Mouse (Mus musculus) naive thymus-derived CD4-positive, alpha-beta T cell, adult 2 months (primary cell): Measurements from ENCODE around the gene Zfp366.

Experiments used
- DNase-seq: peaks from one replicate; pipeline ENCODE4 v3.0.0-alpha.2; 2011; ENCODE audit warnings: low read depth

Zfp366 gene

GRCm38 (mm10) chr13:99186138-99186853, 1.7 kb downstream of the Zfp366 start:
- no peak for DNase-seq

DNA sequence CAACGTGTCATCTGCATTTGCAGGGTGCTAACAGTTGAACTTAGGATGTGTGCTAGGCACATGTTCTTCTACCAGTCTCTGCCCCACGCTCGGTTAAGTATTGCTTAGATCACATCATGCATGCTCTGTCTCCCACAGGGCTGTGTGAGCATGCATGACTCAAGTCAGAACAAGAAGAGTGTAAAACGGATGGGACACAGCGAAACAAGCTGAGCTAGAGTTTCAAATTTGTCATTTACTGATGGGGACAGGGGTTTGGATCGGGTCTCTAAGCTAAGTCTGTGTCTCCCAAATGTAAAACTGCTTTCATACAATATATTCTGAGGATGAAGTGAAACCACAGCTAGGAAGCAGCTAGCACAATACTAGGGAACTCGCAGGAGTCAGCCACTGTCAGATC, 2.2 kb downstream of the Zfp366 start:
- DNase-seq, result no peak

DNA sequence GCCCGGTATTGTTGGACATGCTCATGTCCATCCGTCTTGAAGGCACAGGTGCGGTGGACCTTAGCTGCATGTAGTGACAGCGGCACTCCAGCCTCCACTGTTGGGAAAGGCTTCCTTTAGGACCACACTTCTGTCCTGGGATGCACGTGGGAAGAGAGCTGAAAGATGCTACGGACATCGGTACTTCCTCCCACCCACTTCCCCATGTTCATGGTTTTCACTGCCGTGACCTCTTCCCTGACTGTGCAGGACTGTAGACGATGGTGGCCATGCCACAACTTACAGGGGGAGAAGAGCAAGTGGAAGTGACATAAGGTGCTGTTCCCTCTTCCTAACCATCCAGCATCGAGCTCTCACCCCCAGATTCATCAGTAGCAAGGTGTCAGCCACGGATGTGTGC, 2.8 kb downstream of the Zfp366 start:
- DNase-seq, result no peak

DNA sequence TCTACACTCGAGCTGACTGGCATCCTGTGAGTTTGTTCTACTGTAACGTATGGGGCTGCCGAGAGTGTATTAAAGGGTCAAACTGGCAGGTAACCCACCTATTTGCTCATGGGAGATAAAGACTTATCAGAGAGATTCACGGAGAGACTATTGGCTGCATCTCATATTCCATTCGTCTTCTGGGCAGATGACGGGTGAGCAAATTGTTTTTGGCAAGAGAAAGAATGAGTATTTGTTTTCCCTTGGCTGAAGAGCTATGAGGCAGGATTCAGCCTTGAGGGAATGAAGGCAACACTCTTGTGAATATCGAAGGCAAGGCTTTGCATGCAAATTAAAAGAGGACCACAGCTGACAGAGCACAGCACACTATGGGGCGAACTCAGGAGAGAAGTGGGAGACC, 4.0 kb downstream of the Zfp366 start:
- DNase-seq, result no peak

DNA sequence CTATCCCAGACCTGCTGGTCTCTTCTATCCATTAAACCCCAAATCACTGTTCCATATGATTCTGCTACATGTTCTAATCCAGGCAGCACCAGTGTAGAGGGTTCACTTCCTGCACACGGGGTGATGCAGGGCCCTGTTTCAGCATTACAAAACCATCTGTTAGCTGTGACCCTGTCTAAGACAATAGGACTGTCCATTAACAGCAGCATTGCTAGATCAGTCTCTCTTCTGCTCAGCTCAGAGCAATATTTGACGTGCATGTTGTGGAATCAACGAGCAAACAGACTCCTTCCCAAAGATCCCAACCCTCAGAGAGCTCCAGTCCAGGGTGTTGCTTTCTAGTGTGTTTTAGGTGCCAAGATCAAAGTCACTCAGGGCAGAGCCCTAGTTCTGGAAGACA, 5.0 kb downstream of the Zfp366 start:
- no peak for DNase-seq

DNA sequence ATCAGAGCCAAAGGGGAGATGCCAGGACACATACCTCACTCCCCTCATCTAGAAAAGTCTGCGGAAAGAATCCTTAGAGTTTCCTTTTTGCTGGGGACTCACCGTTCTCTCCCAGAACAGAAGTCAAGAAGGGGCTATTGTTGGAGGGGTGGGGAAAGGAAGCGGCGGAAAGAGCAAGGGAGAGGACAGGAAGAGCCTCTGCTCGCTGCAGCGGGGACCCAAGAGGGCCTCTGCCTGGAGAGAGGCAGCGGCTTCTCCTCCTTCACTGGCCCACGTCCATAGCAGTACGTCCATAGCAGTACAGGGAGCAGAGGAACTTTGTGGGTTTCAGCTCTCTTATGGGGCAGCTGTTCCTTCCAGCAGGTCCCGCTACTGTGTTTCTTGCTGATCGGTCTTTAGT, 5.8 kb downstream of the Zfp366 start:
- no peak for DNase-seq

DNA sequence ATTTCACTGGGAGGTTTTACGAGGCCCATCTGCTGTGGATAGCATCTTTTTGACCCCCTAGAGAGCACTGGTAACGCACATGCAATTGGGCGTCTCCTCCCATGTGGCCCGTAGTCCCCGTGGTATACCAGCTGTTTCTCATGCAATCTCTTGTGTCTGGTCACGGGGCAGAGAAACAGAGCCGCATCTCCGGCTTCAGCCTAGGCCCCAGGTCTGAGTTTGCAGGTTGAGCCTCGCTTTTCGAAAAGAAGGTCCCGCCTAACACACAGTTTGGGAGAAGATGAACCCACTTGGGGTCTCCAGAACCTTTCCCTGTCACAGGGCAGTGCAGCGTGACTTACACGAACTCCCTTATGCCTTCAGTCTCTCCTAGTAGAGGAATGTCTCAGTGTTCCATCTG, 6.4 kb downstream of the Zfp366 start:
- DNase-seq, result no peak

- DNase-seq, result no peak
Measured at GRCm38 (mm10) chr13:99196314-99196713, 11.7 kb downstream of the Zfp366 start.

- no peak for DNase-seq
Measured at GRCm38 (mm10) chr13:99196865-99197264, 12.2 kb downstream of the Zfp366 start.

GRCm38 (mm10) chr13:99201647-99202574, 17.3 kb downstream of the Zfp366 start:
- no peak for DNase-seq

DNA sequence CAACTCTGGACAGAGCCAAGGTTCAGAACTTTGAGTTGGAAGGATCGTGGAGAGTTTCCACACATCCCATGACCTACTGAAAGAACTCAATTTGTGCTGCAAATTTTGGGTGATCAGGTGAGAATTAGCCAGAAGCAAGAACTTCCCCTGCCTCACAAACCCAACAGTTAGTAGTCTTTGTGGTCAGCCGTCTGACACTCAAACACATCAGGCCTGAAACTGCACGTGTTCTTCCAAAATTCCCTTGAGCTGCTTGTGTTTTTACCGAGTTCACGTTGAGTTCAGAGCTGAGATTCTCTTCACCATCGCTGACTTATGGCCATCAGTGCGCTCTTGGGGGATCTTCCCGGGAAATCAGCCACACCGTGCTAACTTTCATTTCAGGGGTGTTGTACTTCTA, 22.6 kb downstream of the Zfp366 start:
- DNase-seq, result no peak

DNA sequence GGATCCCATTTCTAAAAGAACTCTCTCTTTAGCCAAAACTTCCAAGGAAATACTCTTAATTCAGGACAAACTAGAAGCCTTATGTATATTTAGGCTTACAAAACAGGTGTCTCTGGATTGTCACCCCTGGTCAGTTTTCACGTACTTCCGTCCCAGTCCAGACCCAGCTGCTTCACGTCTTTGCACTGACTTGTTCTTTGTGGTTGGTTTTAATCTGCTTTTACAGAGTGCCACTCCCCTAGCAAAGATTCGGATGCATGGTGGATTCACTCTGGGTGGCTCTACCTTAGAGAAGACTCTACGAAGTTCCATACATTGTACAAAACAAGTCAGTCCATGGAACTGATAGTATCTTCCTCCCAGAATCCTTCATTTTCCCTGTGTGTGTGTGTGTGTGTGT, 25.2 kb downstream of the Zfp366 start:
- DNase-seq, result no peak

DNA sequence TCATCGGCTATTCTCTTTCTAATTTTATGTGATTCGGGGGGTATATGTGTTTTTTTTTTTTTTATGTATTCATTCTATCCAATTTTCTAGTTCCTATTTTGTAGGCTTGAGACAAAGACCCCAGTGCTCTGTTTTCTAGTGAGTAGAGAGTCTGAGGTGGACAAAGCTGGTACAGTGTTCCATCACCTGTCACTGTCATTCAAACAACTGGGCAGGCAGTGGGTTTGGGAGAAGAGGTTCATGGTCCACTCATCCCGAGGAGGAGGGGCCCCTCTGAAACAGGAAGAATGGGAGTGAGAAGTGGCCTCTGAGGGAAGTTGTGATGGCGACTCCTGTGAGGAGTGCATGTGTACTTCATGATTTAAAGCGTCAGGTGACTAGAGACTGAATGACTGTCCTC, 26.2 kb downstream of the Zfp366 start:
- DNase-seq, result no peak

- no peak for DNase-seq
Measured at GRCm38 (mm10) chr13:99212976-99213375, 28.4 kb downstream of the Zfp366 start.

- no peak for DNase-seq
Measured at GRCm38 (mm10) chr13:99216005-99216404, 31.4 kb downstream of the Zfp366 start.

DNA sequence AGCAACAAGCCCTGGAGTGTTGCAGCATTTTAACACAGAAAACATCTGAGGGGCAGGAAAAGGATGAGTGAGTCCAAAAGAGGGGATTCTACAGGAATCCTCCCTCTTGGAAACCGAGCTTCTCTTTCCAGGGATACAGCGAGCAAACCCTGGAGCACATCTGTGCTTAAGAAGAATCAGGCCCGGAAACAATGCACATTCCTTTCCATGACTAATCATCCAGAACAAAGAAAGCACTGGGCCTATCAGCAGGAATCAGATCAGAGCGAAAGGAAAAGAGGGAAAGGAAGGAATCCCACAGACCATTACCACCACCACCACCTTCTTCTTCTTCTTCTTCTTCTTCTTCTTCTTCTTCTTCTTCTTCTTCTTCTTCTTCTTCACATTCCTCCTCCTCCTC, 33.4 kb downstream of the Zfp366 start:
- no peak for DNase-seq

GRCm38 (mm10) chr13:99219586-99219985, 35.0 kb downstream of the Zfp366 start:
- DNase-seq, result no peak

DNA sequence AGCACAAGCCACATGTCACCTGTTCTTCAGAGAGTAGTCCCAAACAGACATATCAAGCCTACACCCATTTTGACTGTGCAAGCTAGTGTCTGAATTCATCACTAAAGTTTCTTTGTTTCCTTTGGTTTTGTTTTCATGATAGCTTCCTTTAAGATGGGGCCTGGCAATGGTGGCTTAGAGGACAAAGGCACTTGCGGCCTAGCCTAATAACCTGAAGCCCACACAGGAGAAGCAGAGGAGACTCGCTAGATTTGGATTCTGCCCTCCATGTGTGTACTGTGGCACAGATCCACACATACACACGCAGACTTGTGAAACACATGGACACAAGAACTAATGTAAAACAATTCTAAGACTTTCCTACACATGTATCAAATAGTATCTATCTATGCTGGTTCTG, 37.4 kb downstream of the Zfp366 start:
- DNase-seq, result no peak

DNA sequence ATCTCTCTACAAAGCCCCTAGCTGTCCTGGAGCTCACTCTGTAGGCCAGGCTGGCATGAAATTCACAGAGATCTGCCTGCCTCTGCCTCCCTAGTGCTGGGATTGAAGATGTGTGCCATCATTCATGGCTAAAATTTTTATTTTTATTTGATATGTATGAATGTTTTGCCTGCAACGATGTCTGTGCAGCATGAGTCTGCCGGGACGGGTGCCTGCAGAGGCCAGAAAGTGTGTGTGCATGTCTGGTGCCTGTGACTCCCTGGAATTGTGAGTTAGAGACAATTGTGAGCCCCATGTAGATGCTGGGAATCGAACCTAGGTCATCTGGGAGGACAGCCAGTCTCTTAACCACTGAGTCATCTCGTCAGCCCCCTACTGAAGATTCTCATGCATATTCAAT, 37.9 kb downstream of the Zfp366 start:
- no peak for DNase-seq

DNA sequence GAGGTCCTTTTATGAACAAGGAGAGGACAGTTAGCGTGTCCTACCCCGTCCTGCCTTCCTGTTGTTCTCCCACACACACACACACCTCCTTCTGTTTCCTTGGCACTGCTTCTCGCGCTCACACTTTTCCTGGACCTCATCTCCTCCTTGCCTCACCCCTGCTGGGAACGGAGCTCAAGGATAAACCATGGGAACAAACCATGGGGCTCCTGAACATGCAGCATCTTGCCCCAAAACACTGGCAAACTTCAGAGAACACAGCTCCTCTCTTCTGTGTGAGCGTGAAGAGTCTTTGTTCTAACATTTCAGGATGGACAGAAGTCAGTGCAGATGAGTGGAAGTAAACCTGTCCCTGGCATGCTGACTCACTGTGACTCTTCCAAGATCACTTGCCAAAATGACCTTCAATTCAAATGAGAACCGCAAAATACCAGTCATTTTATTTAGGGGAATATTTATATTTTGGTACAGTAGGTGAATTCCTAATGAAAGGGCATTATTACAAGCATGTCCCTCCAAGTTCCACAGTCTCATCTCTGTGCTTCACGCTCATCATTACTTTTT, 38.8 kb downstream of the Zfp366 start:
- DNase-seq, result no peak

DNA sequence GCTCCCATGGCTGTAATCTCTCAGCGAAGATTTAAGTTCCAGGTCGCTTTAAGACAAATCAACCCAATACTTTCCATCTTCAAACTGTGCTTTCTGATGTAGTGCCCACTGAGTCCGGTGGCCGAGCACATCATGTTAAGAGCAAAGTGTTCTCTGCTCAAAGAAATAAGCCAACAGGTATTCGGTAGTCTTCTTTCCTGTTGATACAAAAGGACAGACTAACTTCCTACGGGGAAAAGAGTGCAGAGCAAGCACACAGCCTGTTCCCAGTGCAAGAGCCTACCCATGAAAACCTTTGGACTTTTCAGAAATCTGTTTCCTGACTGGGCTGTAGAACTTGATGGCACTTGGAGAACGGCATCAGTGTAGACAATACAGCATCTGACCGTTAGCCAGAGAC, 39.3 kb downstream of the Zfp366 start:
- no peak for DNase-seq

DNA sequence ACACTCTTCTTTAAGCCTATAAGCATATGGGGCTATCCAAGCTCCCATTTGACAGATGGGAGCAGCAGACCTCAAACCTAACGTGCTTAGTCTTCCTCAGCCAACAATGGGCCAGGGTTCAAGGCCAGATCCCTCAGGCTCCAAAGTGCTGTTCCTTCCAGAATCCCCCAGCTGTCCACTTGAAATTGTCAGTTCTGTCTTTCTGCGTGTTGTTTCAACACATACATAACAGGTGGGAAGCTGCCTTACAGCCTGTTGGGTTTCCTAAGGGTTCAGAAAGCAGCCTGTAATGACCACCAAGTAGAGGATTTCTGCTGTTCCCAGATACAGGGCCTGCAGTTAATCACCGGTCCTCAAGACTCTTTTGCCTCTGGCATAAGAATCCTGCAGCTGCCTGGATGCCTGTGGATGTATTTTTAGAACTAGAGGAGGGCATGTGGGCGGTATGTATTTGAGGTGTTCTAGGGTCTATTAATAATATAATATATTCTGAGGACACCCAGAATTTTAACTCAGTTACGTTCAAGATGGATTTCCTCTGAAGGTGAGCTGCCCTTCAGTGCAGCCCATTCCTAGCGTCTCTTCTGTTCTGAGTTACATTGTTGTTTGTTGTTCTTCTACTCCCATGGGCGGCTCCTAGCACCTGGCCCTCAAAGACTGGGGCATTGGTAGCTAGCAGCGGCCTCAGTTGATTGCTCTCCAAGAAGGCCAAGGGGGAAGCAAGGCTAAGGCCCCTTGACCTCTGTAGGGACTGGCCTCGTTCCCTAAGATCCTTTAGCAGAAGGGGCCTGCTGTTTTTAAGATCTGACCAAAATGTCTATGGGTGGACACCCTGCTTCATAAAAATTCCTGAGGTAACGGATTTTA, 41.0 kb downstream of the Zfp366 start:
- no peak for DNase-seq
